ENCODE assay signal across 8 mouse cellular contexts in the genomic region with DNA sequence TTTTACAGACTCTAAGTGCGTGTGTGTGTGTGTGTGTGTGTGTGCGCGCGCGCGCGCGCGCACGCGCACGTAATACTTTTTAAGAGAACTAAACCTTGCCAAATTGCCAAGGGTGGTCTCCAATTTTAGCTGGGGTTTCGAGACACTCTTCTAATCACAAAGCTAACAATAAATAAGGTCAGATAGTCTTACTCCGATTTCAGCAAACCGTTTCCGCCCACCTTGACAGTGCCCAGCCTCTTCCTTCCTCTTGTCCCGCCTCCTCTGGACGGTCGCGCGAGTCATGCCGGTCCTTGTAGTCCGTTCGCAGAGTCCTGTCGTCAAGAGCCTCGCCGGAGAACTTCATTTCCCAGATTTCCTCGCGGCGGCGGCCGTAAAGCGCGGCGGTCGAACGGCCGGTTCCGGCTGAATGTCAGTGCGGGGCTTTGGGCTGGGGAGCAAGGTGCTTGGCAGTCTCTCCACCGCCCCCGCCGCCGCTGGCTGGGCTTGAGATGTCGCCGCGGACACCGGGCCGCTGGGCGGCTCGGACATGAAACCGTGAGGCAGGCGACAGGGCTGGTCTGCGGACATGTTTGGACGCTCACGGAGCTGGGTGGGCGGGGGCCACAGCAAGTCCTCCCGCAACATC. TPM values are rescaled to one million over a fixed set of nuclear protein-coding genes. Genes with fewer than 3 reads are reported as not detected.
DNase-seq lines count a peak whose midpoint lies in the region; ATAC-seq and TF ChIP-seq lines count a peak whose summit lies in the region.

A gene (plus strand): TSS at position 345 of the 628 bp plus-strand sequence.

- TF ChIP-seq CTCF in liver, embryonic 14.5 days (IDR thresholded peaks at IDR 0.05; ENCODE audit: low read depth) = no peak; the same call in 1 of the 2 replicates
- no peak for TF ChIP-seq CTCF in stomach, postnatal 0 days (IDR thresholded peaks at IDR 0.05; ENCODE audit: low read depth)

- peaks cover 53% of the 10 kb centered on the region for H3K4me1 ChIP-seq in forebrain, embryonic 10.5 days
- H3K4me1 ChIP-seq in heart, embryonic 15.5 days (replicated peaks) = peaks cover 38% of the 10 kb centered on the region
- peaks cover 10 to 22% of the 10 kb centered on the region in 2 experiments for H3K4me1 ChIP-seq in liver, embryonic 14.5 days (replicated peaks; ENCODE audit: control insufficient read depth in 2 of 2, insufficient read depth in 2 of 2, low read length in 1 of 2)
- H3K4me1 ChIP-seq in neural tube, embryonic 11.5 days (ENCODE audit: control insufficient read depth, insufficient read depth, low read length) = peaks cover 21% of the 10 kb centered on the region
- H3K4me1 ChIP-seq in stomach, postnatal 0 days (replicated peaks; ENCODE audit: control insufficient read depth, insufficient read depth) = peaks cover 12% of the 10 kb centered on the region

- ATAC-seq in heart, embryonic 15.5 days (replicated peaks; ENCODE audit: insufficient number of reproducible peaks, insufficient read depth, low FRiP score, low read depth) = peak; percentile 87
- peak; percentile 82 for ATAC-seq in liver, embryonic 14.5 days (ENCODE audit: insufficient read depth)
- ATAC-seq in neural tube, embryonic 11.5 days (ENCODE audit: insufficient read depth, low FRiP score, low TSS enrichment) = peak; percentile 87
- peak; percentile 90 for ATAC-seq in stomach, postnatal 0 days (ENCODE audit: low FRiP score, low TSS enrichment)

- peak within 1 kb of the TSS; percentile 83 for H3K27ac ChIP-seq in forebrain, embryonic 10.5 days
- peak within 1 kb of the TSS; percentile 84 for H3K27ac ChIP-seq in heart, embryonic 15.5 days
- no peak within 1 kb of the TSS for H3K27ac ChIP-seq in liver, embryonic 14.5 days
- H3K27ac ChIP-seq in neural tube, embryonic 11.5 days (ENCODE audit: low read depth, low read length) = no peak within 1 kb of the TSS
- H3K27ac ChIP-seq in stomach, postnatal 0 days (replicated peaks) = peak within 1 kb of the TSS; percentile 69

- TF ChIP-seq EP300 in liver, embryonic 14.5 days (IDR thresholded peaks at IDR 0.05; ENCODE audit: low read depth) = no peak
- no peak for TF ChIP-seq EP300 in stomach, postnatal 0 days (optimal IDR thresholded peaks at IDR 0.05)

- peak; percentile 95 to 97 for DNase-seq in CD8-positive naive resting alpha-beta T cell, adult 2 months (ENCODE audit: low read depth in 2 of 2, low spot score in 2 of 2)
- peak; percentile 91 for DNase-seq in c-Kit-positive CD71-negative TER-119-negative erythroid progenitor cells, embryonic 14.5 days (ENCODE audit: low read depth)
- DNase-seq in forebrain, embryonic 10.5 days (ENCODE audit: extremely low spot score, low spot score) = peak; percentile 94
- DNase-seq in kidney, postnatal 25 days = peak; percentile 96 to 98
- DNase-seq in liver, embryonic 14.5 days (ENCODE audit: low read depth in 3 of 3, low spot score in 3 of 3) = peak; percentile 92 to 93 (median 92)
- peak; percentile 95 for DNase-seq in neural tube, embryonic 11.5 days (ENCODE audit: low spot score)
- DNase-seq in stomach, postnatal 0 days (ENCODE audit: low spot score) = peak; percentile 97

- peak within 1 kb of the TSS; percentile 93 for H3K9ac ChIP-seq in heart, embryonic 15.5 days
- H3K9ac ChIP-seq in liver, embryonic 14.5 days (replicated peaks) = peak within 1 kb of the TSS; percentile 88
- H3K9ac ChIP-seq in neural tube, embryonic 11.5 days (ENCODE audit: low read length) = peak within 1 kb of the TSS; percentile 47
- H3K9ac ChIP-seq in stomach, postnatal 0 days (ENCODE audit: low read length) = peak within 1 kb of the TSS; percentile 83

- H3K9me3 ChIP-seq in forebrain, embryonic 10.5 days = no peaks in the 10 kb centered on the region
- H3K9me3 ChIP-seq in heart, embryonic 15.5 days (replicated peaks) = no peaks in the 10 kb centered on the region
- H3K9me3 ChIP-seq in liver, embryonic 14.5 days (ENCODE audit: control insufficient read depth, low read length) = no peaks in the 10 kb centered on the region
- no peaks in the 10 kb centered on the region for H3K9me3 ChIP-seq in neural tube, embryonic 11.5 days (ENCODE audit: control insufficient read depth, low read length)
- no peaks in the 10 kb centered on the region for H3K9me3 ChIP-seq in stomach, postnatal 0 days (ENCODE audit: control insufficient read depth, low read length)

- under 1% methylated on average over 58 of the region's 58 CpGs for WGBS in forebrain, embryonic 10.5 days
- 0% methylated on average over 58 of the region's 58 CpGs for WGBS in heart, embryonic 15.5 days
- WGBS in liver, embryonic 14.5 days (ENCODE audit: insufficient replicate concordance) = under 1% methylated on average over 58 of the region's 58 CpGs
- WGBS in neural tube, embryonic 11.5 days = under 1% methylated on average over 58 of the region's 58 CpGs
- WGBS in stomach, postnatal 0 days = under 1% methylated on average over 58 of the region's 58 CpGs

- peak within 1 kb of the TSS; percentile 89 for H3K4me2 ChIP-seq in heart, embryonic 15.5 days
- peak within 1 kb of the TSS; percentile 83 for H3K4me2 ChIP-seq in liver, embryonic 14.5 days (ENCODE audit: low read depth)
- H3K4me2 ChIP-seq in neural tube, embryonic 11.5 days (ENCODE audit: low read depth) = peak within 1 kb of the TSS; percentile 51
- H3K4me2 ChIP-seq in stomach, postnatal 0 days (replicated peaks; ENCODE audit: low read depth) = peak within 1 kb of the TSS; percentile 72

- H3K27me3 ChIP-seq in forebrain, embryonic 10.5 days (ENCODE audit: poor library complexity, severe bottlenecking) = no peaks in the 10 kb centered on the region
- H3K27me3 ChIP-seq in heart, embryonic 15.5 days = no peaks in the 10 kb centered on the region
- H3K27me3 ChIP-seq in liver, embryonic 14.5 days (ENCODE audit: control insufficient read depth, insufficient read depth, low read length) = no peaks in the 10 kb centered on the region
- no peaks in the 10 kb centered on the region for H3K27me3 ChIP-seq in neural tube, embryonic 11.5 days (ENCODE audit: control insufficient read depth, insufficient read depth, low read length)
- H3K27me3 ChIP-seq in stomach, postnatal 0 days (ENCODE audit: control insufficient read depth, insufficient read depth, low read length) = no peaks in the 10 kb centered on the region

- H3K36me3 ChIP-seq in forebrain, embryonic 10.5 days (replicated peaks) = no peaks in the 10 kb centered on the region
- H3K36me3 ChIP-seq in heart, embryonic 15.5 days = no peaks in the 10 kb centered on the region
- no peaks in the 10 kb centered on the region for H3K36me3 ChIP-seq in liver, embryonic 14.5 days (replicated peaks; ENCODE audit: control insufficient read depth, insufficient read depth, low read depth)
- no peaks in the 10 kb centered on the region for H3K36me3 ChIP-seq in neural tube, embryonic 11.5 days (ENCODE audit: control insufficient read depth, insufficient read depth, low read length)
- no peaks in the 10 kb centered on the region for H3K36me3 ChIP-seq in stomach, postnatal 0 days (ENCODE audit: control insufficient read depth, insufficient read depth, low read length)

- H3K4me3 ChIP-seq in forebrain, embryonic 10.5 days = peak within 1 kb of the TSS; percentile 94
- H3K4me3 ChIP-seq in heart, embryonic 15.5 days = peak within 1 kb of the TSS; percentile 94
- H3K4me3 ChIP-seq in liver, embryonic 14.5 days (ENCODE audit: insufficient read depth in 1 of 2, low read depth in 2 of 2, low read length in 2 of 2) = peak within 1 kb of the TSS; percentile 88 to 97
- peak within 1 kb of the TSS; percentile 55 for H3K4me3 ChIP-seq in neural tube, embryonic 11.5 days (ENCODE audit: low read depth, low read length)
- peak within 1 kb of the TSS; percentile 95 for H3K4me3 ChIP-seq in stomach, postnatal 0 days (ENCODE audit: low read depth, low read length)

RNA-seq across cellular contexts. Expression of the gene that starts here (rescaled TPM):
- polyA plus RNA-seq in forebrain, embryonic 10.5 days (2016; fragmentation: Nextera tagmentation; extraction: Ambion mirVana) = 26.0 and 29.7 TPM in 2 replicates
- polyA plus RNA-seq in heart, embryonic 15.5 days (2015; fragmentation: Nextera tagmentation; extraction: Ambion mirVana) = 29.9 and 30.4 TPM in 2 replicates
- polyA plus RNA-seq in liver, embryonic 14.5 days (2012; rRNA removed) = 2.7 and 3.1 TPM in 2 replicates
- 9.6 and 10.0 TPM in 2 replicates for polyA plus RNA-seq in liver, embryonic 14.5 days (2014; fragmentation: Nextera tagmentation; extraction: Ambion mirVana)
- 41.4 and 44.0 TPM in 2 replicates for polyA plus RNA-seq in neural tube, embryonic 11.5 days (2014; fragmentation: Nextera tagmentation; extraction: Ambion mirVana)
- 28.1 and 28.8 TPM in 2 replicates for polyA plus RNA-seq in stomach, postnatal 0 days (2015; fragmentation: Nextera tagmentation; extraction: Ambion mirVana)

Comparison
In these comparisons a context has a peak if more than half of its experiments do, and no peak if none do; other contexts are left out.
1. H3K27ac ChIP-seq: peak in forebrain, embryonic 10.5 days (single experiment), heart, embryonic 15.5 days (single experiment) and stomach, postnatal 0 days (single experiment); none in liver, embryonic 14.5 days (single experiment) and neural tube, embryonic 11.5 days (single experiment).
2. Peak in every context shown above with its lines, with median percentiles within 50 percentile points of each other: DNase-seq, H3K4me3 ChIP-seq, ATAC-seq, H3K4me2 ChIP-seq and H3K9ac ChIP-seq.